Mouse (Mus musculus) liver, embryonic 14.5 days (tissue): ENCODE data around the gene Jmjd4. TPM values are rescaled to one million over a fixed set of nuclear protein-coding genes. Genes with fewer than 3 reads are reported as not detected.
A peak's percentile ranks its signal among the peaks of the same experiment; 100 is the strongest.

Source experiments
- ATAC-seq: fragments of 200-750 bp; cut with Nextera tagmentation; 2 replicates; pipeline ENCODE4 v1.8.0; 2017; ENCODE audit warnings: moderate number of reproducible peaks, mild to moderate bottlenecking, moderate library complexity; ENCODE audit not compliant: insufficient read depth
- DNase-seq, 3 experiments: peaks; one replicate each; pipeline ENCODE4 v3.0.0-alpha.2; 2012 to 2013; ENCODE audit warnings: low read depth in 3 of 3, low spot score in 3 of 3
- H3K27ac ChIP-seq: fragments of 300-500 bp; sonication (generic); 2 replicates; pipeline ENCODE4 v1.5.1; 2014; ENCODE audit warnings: moderate library complexity, mild to moderate bottlenecking, control low read depth, inconsistent platforms
- H3K27me3 ChIP-seq: fragments of 300-500 bp; sonication (generic); 2 replicates; pipeline ENCODE4 v1.6.1; 2014; ENCODE audit warnings: mild to moderate bottlenecking, low read length, moderate library complexity; ENCODE audit not compliant: control insufficient read depth, insufficient read depth
- H3K36me3 ChIP-seq: fragments of 300-500 bp; sonication (generic); replicated peaks from 2 replicates; pipeline ENCODE4 v1.6.1; 2014; ENCODE audit warnings: low read depth; ENCODE audit not compliant: control insufficient read depth, insufficient read depth
- H3K4me1 ChIP-seq, 2 experiments: fragments of 200-500 bp in 1 of 2; fragments of 300-500 bp in 1 of 2; sonication (generic) in 1 of 2; replicated peaks; 2 replicates each; pipeline ENCODE4 v1.6.1; 2012 to 2014; ENCODE audit warnings: antibody characterized with exemption in 1 of 2, inconsistent platforms in 1 of 2, low read length in 1 of 2; ENCODE audit not compliant: control insufficient read depth in 2 of 2, insufficient read depth in 2 of 2
- H3K4me2 ChIP-seq: fragments of 300-500 bp; sonication (generic); 2 replicates; pipeline ENCODE4 v1.6.1; 2014; ENCODE audit warnings: low read depth, mild to moderate bottlenecking, control low read depth, moderate library complexity
- H3K4me3 ChIP-seq, 2 experiments: fragments of 200-500 bp in 1 of 2; fragments of 300-500 bp in 1 of 2; sonication (generic) in 1 of 2; 2 replicates each; pipeline ENCODE4 v1.5.1; 2012 to 2014; ENCODE audit warnings: low read depth in 2 of 2, low read length in 2 of 2, mild to moderate bottlenecking in 2 of 2, control low read depth in 1 of 2, inconsistent platforms in 1 of 2, moderate library complexity in 1 of 2; ENCODE audit not compliant: insufficient read depth in 1 of 2
- H3K9ac ChIP-seq: fragments of 300-500 bp; sonication (generic); replicated peaks from 2 replicates; pipeline ENCODE4 v1.6.1; 2014; ENCODE audit warnings: mild to moderate bottlenecking, control low read depth, moderate library complexity
- H3K9me3 ChIP-seq: fragments of 300-500 bp; sonication (generic); 2 replicates; pipeline ENCODE4 v1.6.1; 2016; ENCODE audit warnings: low read length, mixed read lengths; ENCODE audit not compliant: control insufficient read depth
- CTCF ChIP-seq: IDR thresholded peaks from 2 replicates; pipeline ENCODE4 v1.5.1; 2016; ENCODE audit warnings: antibody characterized with exemption, low read depth, control low read depth
- EP300 ChIP-seq: IDR thresholded peaks from 2 replicates; pipeline ENCODE4 v1.6.1; 2016; ENCODE audit warnings: antibody characterized with exemption, low read depth
- WGBS: fragments of 180-500 bp; shearing (Covaris S2); extraction: QIAGEN DNeasy Blood & Tissue Kit; methylation state at CpG from one replicate; pipeline ENCODE4 v1.1.7; 2014; ENCODE audit not compliant: insufficient replicate concordance; 5-methylcytosine and 5-hydroxymethylcytosine counted together
- polyA plus RNA-seq, 2 experiments: library from polyadenylated mRNA; depleted of rRNA in 1 of 2; stranded (reverse) in 1 of 2; unstranded in 1 of 2; fragments of >200 nt; fragmentation: Nextera tagmentation in 1 of 2; extraction: Ambion mirVana in 1 of 2; gene quantifications; 2 replicates each; pipeline versions ENCODE4 v1.2.1 to v1.2.3; 2012 to 2014

Jmjd4 gene
- polyA plus RNA-seq, 2 experiments = 3.2 to 3.8 TPM

DNA sequence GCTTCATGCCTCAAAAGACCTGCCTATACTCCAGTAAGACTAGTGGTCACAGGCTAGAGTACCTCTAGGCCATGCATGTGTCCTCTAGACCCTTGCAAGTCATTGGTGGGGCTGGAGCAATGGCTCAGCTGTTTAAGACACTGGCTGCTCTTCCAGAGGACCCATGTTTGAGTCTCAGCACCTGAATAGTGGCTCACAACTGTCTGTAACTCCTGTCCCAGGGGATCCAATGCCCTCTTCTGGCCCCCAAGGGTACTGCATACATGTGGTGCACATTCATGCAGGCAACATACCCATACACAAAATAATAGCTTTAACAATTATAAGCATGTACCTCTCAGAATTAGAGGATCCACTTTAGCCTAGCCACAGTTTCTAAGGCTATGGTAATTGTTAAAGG, 6.7 kb upstream of the Jmjd4 start:
- Histone ChIP-seq H3K4me2 (no peak overlapping the region), H3K4me1 (no peaks in the 10 kb centered on the region), H3K9me3 (no peaks in the 10 kb centered on the region), H3K36me3 (no peaks in the 10 kb centered on the region), H3K9ac (no peak overlapping the region), H3K27ac (no peak overlapping the region), H3K4me3 (no peak overlapping the region), H3K27me3 (no peaks in the 10 kb centered on the region)
- ATAC-seq = no peak
- no peak for DNase-seq
- TF ChIP-seq EP300 = no peak
- TF ChIP-seq CTCF = peak; percentile 42

DNA sequence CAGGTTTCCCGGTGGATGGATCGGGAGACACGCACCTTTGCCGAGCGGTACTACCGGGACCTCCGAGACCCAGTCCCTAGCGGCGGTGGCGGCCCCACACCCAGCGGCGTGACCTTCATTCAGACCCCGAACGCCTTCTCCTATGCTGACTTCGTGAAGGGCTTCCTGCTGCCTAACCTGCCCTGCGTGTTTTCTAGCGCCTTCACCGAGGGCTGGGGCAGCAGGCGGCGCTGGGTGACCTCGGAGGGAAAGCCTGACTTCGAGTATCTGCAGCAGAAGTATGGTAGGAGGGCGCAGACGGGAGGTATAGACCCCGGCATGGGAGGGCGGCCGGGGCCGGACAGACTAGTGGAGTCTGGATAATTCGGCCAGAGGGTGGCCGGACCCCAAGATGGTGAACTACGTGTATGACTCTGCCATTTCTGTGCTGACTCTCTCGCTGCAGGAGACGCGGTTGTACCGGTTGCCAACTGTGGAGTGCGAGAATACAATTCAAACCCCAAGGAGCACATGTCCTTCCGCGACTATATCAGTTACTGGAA, 456 bp downstream of the Jmjd4 start:
- Histone ChIP-seq H3K4me3 (peak overlapping the region; percentile 76 to 83), H3K4me1 (peaks cover 5 to 17% of the 10 kb centered on the region in 2 experiments), H3K27ac (peak overlapping the region; percentile 18), H3K9me3 (no peaks in the 10 kb centered on the region), H3K27me3 (no peaks in the 10 kb centered on the region), H3K4me2 (peak overlapping the region; percentile 87), H3K9ac (peak overlapping the region; percentile 86), H3K36me3 (peaks cover 12% of the 10 kb centered on the region)
- under 1% methylated on average over 38 of the region's 38 CpGs for WGBS
- ATAC-seq (peak; percentile 71), DNase-seq (peak in 1 of 3 experiments; percentile 22)
- TF ChIP-seq CTCF (peak; percentile 51; the same call in 1 of the 2 replicates), EP300 (no peak)

DNA sequence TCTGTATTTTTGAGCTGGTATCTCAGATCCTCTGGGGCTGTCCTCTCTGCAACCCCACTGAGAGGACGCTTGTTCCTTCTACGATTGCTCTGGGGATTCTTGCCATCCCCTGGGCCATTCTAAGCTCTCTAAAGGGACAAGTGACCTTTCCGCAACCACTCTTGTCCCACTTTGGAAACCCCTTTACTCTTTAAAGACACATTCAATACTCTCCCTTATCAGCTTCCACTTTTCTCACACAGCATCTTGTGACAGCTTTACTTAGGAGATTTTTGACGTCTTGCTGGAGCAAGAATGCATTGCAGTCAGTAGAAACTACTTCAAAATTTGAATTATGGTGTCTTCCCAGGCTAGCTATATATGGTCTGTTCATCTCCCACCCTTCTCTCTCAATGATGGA, 1.2 kb downstream of the Jmjd4 start, which contains the start of gene Snap47:
Gene Snap47, minus strand, starts transcription at position 101 of the 400 bp plus-strand sequence.
- ATAC-seq (no peak), DNase-seq (no peak)
- Histone ChIP-seq H3K4me3 (peak within 1 kb of the TSS; percentile 76 to 83), H3K36me3 (peaks cover 16% of the 10 kb centered on the region), H3K4me2 (peak within 1 kb of the TSS; percentile 87), H3K4me1 (peaks cover 5 to 17% of the 10 kb centered on the region in 2 experiments), H3K27ac (peak within 1 kb of the TSS; percentile 18), H3K27me3 (no peaks in the 10 kb centered on the region), H3K9me3 (no peaks in the 10 kb centered on the region), H3K9ac (peak within 1 kb of the TSS; percentile 86)
- WGBS = 81% methylated on average over 4 of the region's 4 CpGs
- no peak for TF ChIP-seq EP300
- TF ChIP-seq CTCF = no peak

DNA sequence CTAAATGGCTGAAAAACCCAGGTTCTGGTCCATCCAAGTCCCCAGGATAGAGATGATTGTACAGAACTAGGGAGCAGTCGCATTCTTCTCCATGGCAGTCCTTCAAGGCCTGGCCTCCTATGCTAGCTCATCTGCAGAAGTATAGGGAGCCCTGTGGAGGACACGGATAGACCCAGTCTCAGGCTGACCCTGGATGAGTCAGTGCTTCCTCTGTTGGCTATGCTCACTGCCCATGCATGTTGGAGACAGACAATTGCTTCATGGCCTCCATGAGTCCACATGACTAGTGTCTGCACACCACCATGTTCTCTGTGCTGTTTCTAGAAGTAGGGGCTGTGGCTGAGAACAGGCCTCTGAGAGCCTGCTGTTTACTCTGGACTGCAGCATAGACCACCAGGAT, 6.5 kb downstream of the Jmjd4 start:
- Histone ChIP-seq H3K36me3 (peaks cover 18% of the 10 kb centered on the region), H3K4me2 (no peak overlapping the region), H3K9me3 (no peaks in the 10 kb centered on the region), H3K27ac (no peak overlapping the region), H3K4me3 (no peak overlapping the region), H3K9ac (no peak overlapping the region), H3K27me3 (no peaks in the 10 kb centered on the region), H3K4me1 (peaks cover 0 to 2% of the 10 kb centered on the region in 2 experiments; a peak in 1 of 4 replicates)
- TF ChIP-seq EP300 (no peak), CTCF (no peak)
- no peak for ATAC-seq
- no peak for DNase-seq
- 77% methylated on average over 2 of the region's 2 CpGs for WGBS

DNA sequence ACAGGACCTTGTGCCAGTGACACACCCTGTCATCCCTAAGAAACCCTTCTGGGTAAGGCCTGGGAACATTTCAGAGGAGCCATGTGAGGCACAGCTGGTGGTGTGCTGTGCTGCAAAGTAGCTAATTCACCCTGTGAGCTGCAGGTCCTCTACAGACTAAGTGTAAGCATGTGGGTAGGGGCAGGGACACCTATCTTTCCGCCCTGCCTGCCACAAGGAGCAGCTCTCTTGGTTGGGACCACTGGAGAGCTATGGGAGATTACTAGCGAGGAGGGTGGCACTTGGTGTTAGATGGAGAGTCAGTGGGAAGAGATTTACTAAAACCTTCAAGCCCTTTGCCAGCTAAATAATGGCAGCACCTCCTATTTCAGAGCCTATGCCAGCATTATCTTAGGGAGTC, 7.0 kb downstream of the Jmjd4 start:
- Histone ChIP-seq H3K9ac (no peak overlapping the region), H3K36me3 (peaks cover 18% of the 10 kb centered on the region), H3K4me3 (no peak overlapping the region), H3K27me3 (no peaks in the 10 kb centered on the region), H3K4me2 (no peak overlapping the region), H3K9me3 (no peaks in the 10 kb centered on the region), H3K27ac (no peak overlapping the region), H3K4me1 (no peaks in the 10 kb centered on the region)
- TF ChIP-seq EP300 (no peak), CTCF (no peak)
- 72% methylated on average over 2 of the region's 2 CpGs for WGBS
- DNase-seq (no peak), ATAC-seq (no peak)
